Mouse (Mus musculus) embryonic facial prominence, embryonic 11.5 days (tissue): ENCODE measurements around the gene Ulbp1. TPM values are rescaled to one million over a fixed set of nuclear protein-coding genes. Genes with fewer than 3 reads are reported as not detected.
A peak's percentile ranks its signal among the peaks of the same experiment; 100 is the strongest.

Experiments
- ATAC-seq: fragments of 200-750 bp; cut with Nextera tagmentation; replicated peaks from 2 replicates; pipeline ENCODE4 v1.8.0; 2017; ENCODE audit warnings: low read depth; ENCODE audit not compliant: insufficient number of reproducible peaks, low FRiP score, low TSS enrichment
- DNase-seq: peaks from one replicate; pipeline ENCODE4 v3.0.0-alpha.2; 2015; ENCODE audit warnings: low spot score
- H3K27ac ChIP-seq: fragments of 300-500 bp; sonication (generic); replicated peaks from 2 replicates; pipeline ENCODE4 v1.5.1; 2014; ENCODE audit warnings: mild to moderate bottlenecking, low read depth, low read length, control low read depth
- H3K27me3 ChIP-seq: fragments of 300-500 bp; sonication (generic); 2 replicates; pipeline ENCODE4 v1.6.1; 2014; ENCODE audit warnings: mild to moderate bottlenecking, low read length, moderate library complexity, mixed read lengths; ENCODE audit not compliant: control insufficient read depth, insufficient read depth
- H3K36me3 ChIP-seq: fragments of 300-500 bp; sonication (generic); replicated peaks from 2 replicates; pipeline ENCODE4 v1.6.1; 2014; ENCODE audit warnings: low read depth, mild to moderate bottlenecking, low read length, moderate library complexity, mixed read lengths; ENCODE audit not compliant: control insufficient read depth, insufficient read depth
- H3K4me1 ChIP-seq: fragments of 300-500 bp; sonication (generic); 2 replicates; pipeline ENCODE4 v1.6.1; 2014; ENCODE audit warnings: low read length, mixed read lengths; ENCODE audit not compliant: control insufficient read depth, insufficient read depth
- H3K4me2 ChIP-seq: fragments of 300-500 bp; sonication (generic); 2 replicates; pipeline ENCODE4 v1.6.1; 2014; ENCODE audit warnings: low read depth, mild to moderate bottlenecking, control low read depth, low read length, moderate library complexity
- H3K4me3 ChIP-seq: fragments of 300-500 bp; sonication (generic); 2 replicates; pipeline ENCODE4 v1.5.1; 2014; ENCODE audit warnings: low read depth, low read length, control low read depth
- H3K9ac ChIP-seq: fragments of 300-500 bp; sonication (generic); replicated peaks from 2 replicates; pipeline ENCODE4 v1.6.1; 2014; ENCODE audit warnings: mild to moderate bottlenecking, control low read depth, low read length
- H3K9me3 ChIP-seq: fragments of 300-500 bp; sonication (generic); replicated peaks from 2 replicates; pipeline ENCODE4 v1.6.1; 2016; ENCODE audit warnings: mild to moderate bottlenecking, low read length, inconsistent platforms, mixed read lengths; ENCODE audit not compliant: control insufficient read depth
- WGBS: fragments of 180-500 bp; shearing (Covaris S2); extraction: QIAGEN DNeasy Blood & Tissue Kit; methylation state at CpG from one replicate; pipeline ENCODE4 v1.1.7; 2014; 5-methylcytosine and 5-hydroxymethylcytosine counted together
- polyA plus RNA-seq: library from polyadenylated mRNA; unstranded; fragments of >200 nt; fragmentation: Nextera tagmentation; extraction: Ambion mirVana; gene quantifications from 2 replicates; pipeline ENCODE4 v1.2.1, GENCODE M21; 2014

Gene Ulbp1
- polyA plus RNA-seq, 1 experiment from 2014 or later, result 1.7 TPM

GRCm38 (mm10) chr10:7462006-7462405 lies 11.4 kb downstream of the Ulbp1 start:
- Histone ChIP-seq H3K36me3 (no peaks in the 10 kb centered on the region), H3K9me3 (peaks cover 5% of the 10 kb centered on the region; the same call in 1 of the 2 replicates), H3K4me1 (no peaks in the 10 kb centered on the region), H3K27ac (no peak overlapping the region), H3K27me3 (no peaks in the 10 kb centered on the region), H3K4me3 (no peak overlapping the region), H3K9ac (no peak overlapping the region), H3K4me2 (no peak overlapping the region)
- no peak for ATAC-seq
- no peak for DNase-seq
- 43% methylated on average over 3 of the region's 3 CpGs for WGBS

DNA sequence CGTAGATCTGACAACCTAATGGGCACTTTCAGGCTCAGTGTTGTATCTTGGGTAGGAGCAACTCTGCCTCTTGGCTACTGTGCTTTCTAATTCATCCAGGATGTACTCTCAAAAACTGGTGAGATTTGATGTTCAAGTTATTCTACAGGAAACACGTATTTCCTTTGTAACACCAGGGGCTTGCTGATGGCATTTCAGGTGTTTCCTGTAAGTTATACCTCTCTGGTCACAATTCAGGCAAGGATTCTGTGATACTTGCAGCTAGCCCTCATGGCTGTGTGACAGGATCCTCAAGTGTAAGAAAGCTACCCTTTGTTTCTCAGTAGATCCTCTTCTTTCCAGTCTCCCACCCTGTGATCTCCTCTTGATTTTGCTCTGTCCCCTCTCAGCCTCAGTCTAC lies 34.5 kb downstream of the Ulbp1 start:
- DNase-seq (no peak), ATAC-seq (no peak)
- 78% methylated on average over 2 of the region's 2 CpGs for WGBS
- no peak overlapping the region for H3K4me3 ChIP-seq
- H3K9ac ChIP-seq, result no peak overlapping the region
- no peaks in the 10 kb centered on the region for H3K4me1 ChIP-seq
- no peaks in the 10 kb centered on the region for H3K27me3 ChIP-seq
- no peak overlapping the region for H3K4me2 ChIP-seq
- no peaks in the 10 kb centered on the region for H3K36me3 ChIP-seq
- H3K9me3 ChIP-seq, result no peaks in the 10 kb centered on the region
- no peak overlapping the region for H3K27ac ChIP-seq

DNA sequence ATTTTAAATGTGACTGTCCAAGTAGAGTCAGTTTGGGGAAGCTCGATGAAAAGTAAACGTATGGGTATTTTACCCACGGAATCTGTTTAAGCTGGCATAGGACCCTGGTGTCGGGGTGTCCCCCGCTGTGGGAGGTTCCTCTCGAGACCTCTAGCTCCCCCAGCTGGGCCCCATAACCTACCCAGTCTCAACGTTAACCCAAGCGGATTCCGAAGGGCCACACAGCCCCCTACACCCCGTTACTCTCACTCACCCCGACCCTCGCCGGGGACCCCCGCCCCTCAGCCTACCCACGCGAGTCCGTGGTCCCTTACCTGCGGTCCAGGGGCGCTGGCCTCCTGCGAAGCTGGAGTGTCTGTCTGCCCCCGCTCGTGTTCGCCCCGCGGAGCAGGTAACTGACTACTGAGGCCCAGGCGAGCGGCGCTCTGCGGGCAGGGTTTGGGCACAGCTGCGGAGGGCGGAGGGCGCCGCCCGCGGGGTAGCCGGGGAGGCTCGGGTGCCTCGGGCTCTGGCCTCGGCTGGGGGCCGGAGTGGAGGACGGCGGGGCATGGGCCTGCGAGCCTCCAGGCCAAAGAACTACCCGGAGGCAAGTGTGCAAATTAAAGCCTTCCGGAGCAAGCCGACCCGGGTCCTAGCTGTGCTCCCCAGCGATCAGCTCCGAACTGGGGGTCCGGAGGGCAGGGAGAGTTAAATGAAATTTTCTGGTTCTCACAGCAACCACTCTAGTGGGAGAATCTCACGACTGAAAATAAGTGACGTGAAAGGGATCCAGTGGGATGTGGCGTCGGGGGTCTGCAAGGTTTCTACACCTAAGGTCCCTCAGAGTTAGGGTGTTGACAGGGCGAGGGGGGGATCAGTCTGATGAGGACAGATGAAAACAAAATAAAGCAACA lies 80.0 kb downstream of the Ulbp1 start:
- Histone ChIP-seq H3K4me1 (peaks cover 3% of the 10 kb centered on the region), H3K9me3 (no peaks in the 10 kb centered on the region), H3K36me3 (no peaks in the 10 kb centered on the region), H3K4me2 (peak overlapping the region; percentile 55), H3K27me3 (peaks cover 13% of the 10 kb centered on the region), H3K4me3 (peak overlapping the region; percentile 50), H3K27ac (no peak overlapping the region), H3K9ac (no peak overlapping the region)
- peak; percentile 11 for DNase-seq
- 6% methylated on average over 55 of the region's 55 CpGs for WGBS
- no peak for ATAC-seq

GRCm38 (mm10) chr10:7391935-7392930 lies 81.2 kb downstream of the Ulbp1 start:
- H3K36me3 ChIP-seq, result no peaks in the 10 kb centered on the region

GRCm38 (mm10) chr10:7391561-7391934 lies 81.9 kb downstream of the Ulbp1 start:
- Histone ChIP-seq H3K27ac (no peak overlapping the region), H3K4me2 (peak overlapping the region; percentile 95), H3K27me3 (peaks cover 13% of the 10 kb centered on the region), H3K9me3 (no peaks in the 10 kb centered on the region), H3K4me1 (peaks cover 3% of the 10 kb centered on the region), H3K9ac (peak overlapping the region; percentile 22; the same call in 1 of the 2 replicates), H3K36me3 (no peaks in the 10 kb centered on the region), H3K4me3 (peak overlapping the region; percentile 50)
- under 1% methylated on average over 20 of the region's 20 CpGs for WGBS
- peak; percentile 60; the same call in 1 of the 2 replicates for ATAC-seq
- peak; percentile 28 for DNase-seq

More at GRCm38 (mm10) chr10:7391935-7392930, 81.2 kb downstream of the Ulbp1 start:
- H3K4me2 ChIP-seq, result peak overlapping the region; percentile 95
- peaks cover 13% of the 10 kb centered on the region for H3K27me3 ChIP-seq
- H3K27ac ChIP-seq, result no peak overlapping the region
- DNase-seq (peak; percentile 24), ATAC-seq (peak; percentile 45; the same call in 1 of the 2 replicates)
- under 1% methylated on average over 73 of the region's 73 CpGs for WGBS
- peak overlapping the region; percentile 50 for H3K4me3 ChIP-seq
- H3K9ac ChIP-seq, result peak overlapping the region; percentile 22; the same call in 1 of the 2 replicates
- peaks cover 3% of the 10 kb centered on the region for H3K4me1 ChIP-seq
- no peaks in the 10 kb centered on the region for H3K9me3 ChIP-seq

DNA sequence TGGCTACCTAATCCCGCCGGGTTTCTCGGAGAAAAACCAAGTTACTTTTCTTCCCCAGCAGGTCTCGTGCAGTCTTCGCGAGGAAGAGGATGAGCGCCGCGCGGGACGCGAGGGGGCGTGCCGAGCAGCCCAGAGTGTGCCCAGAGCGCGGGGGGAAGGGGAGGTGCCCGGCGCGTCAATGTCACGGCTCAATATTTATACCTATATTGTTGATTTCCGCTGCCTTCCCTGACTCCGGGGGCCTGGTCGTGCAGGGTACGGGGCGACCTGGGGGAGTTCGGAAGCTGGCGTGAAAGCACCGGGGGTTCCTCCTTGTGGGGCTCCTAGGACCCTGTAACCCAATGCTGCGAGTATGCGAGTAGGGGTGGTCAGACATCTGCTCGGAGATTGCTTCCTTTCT lies 82.3 kb downstream of the Ulbp1 start:
- H3K9ac ChIP-seq, result peak overlapping the region; percentile 51; the same call in 1 of the 2 replicates
- H3K4me3 ChIP-seq, result peak overlapping the region; percentile 50
- no peak overlapping the region for H3K27ac ChIP-seq
- peak overlapping the region; percentile 95 for H3K4me2 ChIP-seq
- under 1% methylated on average over 31 of the region's 31 CpGs for WGBS
- no peaks in the 10 kb centered on the region for H3K36me3 ChIP-seq
- no peaks in the 10 kb centered on the region for H3K9me3 ChIP-seq
- peaks cover 3% of the 10 kb centered on the region for H3K4me1 ChIP-seq
- DNase-seq (peak; percentile 39), ATAC-seq (peak; percentile 60)
- peaks cover 13% of the 10 kb centered on the region for H3K27me3 ChIP-seq
